Mouse (Mus musculus) brain, embryonic 18.5 days (tissue): ENCODE results near the gene Fam76a.

Experiments used
- DNase-seq: peaks from one replicate; pipeline ENCODE4 v3.0.0-alpha.2; 2012; ENCODE audit warnings: low read depth, low spot score

Fam76a gene

DNA sequence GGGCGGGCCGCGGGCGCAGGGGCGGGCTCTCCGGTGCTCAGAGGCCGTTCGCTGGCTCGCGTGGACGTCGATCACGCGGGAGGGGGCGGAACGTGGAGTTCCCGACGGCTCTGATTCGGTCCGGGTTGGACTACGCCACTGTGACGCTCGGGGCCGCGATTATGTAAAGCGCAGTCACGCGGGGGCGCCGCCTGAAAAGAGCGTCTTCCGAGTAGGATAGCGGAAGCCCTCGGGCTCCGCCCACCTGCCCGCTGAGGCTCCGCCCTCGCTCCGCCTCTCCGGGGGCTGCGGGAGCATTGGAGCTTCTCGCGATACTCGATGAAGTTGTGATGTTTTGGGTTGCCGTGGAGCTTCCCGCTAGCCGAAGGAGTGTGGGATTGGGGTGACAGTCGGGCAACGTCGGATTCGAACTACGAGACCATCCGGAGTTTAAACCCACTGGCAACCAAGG lies at the start of gene Fam76a:
TSS of gene Fam76a (minus strand) at position 1 of the 451 bp plus-strand sequence.
- DNase-seq: peak; percentile 99

DNA sequence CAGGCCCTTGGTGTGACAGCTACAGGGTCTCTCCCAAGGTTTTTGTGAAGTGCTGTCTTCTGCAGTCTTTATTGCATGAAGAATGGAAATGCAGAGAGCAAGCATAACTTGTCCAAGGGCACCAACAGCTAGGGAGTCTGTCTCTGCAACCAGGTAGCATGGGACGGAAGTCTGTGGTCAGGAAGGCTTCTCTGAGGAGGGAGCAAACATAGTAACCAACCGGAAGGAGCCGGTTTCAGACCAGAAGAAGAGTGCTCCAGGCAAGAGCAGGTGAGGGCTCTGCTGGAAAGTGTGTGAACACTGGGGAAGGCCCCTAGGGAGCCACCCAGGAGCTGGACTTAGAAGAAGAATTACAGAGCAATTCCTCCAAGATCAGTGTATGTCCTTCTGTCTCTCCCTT lies 49.7 kb upstream of the Fam76a start:
- no peak for DNase-seq

DNA sequence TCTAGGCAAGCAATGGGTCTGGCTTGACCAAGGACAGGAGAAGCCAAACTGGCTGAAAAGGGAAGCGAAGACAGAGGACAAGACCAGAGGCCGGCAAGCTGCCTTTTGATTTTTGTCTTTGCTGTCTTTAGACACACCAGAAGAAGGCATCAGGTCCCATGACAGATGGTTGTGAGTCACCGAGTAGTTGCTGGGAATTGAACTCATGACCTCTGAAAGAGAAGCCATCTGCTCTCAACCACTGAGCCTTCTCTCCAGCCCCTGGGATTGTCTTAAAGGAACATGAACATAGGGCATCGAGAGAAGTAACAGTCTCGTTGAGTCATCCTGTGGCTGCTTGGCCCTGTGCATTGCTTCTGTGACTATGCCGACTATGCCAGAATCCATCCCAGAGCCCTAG lies 49.2 kb upstream of the Fam76a start:
- DNase-seq: no peak

DNA sequence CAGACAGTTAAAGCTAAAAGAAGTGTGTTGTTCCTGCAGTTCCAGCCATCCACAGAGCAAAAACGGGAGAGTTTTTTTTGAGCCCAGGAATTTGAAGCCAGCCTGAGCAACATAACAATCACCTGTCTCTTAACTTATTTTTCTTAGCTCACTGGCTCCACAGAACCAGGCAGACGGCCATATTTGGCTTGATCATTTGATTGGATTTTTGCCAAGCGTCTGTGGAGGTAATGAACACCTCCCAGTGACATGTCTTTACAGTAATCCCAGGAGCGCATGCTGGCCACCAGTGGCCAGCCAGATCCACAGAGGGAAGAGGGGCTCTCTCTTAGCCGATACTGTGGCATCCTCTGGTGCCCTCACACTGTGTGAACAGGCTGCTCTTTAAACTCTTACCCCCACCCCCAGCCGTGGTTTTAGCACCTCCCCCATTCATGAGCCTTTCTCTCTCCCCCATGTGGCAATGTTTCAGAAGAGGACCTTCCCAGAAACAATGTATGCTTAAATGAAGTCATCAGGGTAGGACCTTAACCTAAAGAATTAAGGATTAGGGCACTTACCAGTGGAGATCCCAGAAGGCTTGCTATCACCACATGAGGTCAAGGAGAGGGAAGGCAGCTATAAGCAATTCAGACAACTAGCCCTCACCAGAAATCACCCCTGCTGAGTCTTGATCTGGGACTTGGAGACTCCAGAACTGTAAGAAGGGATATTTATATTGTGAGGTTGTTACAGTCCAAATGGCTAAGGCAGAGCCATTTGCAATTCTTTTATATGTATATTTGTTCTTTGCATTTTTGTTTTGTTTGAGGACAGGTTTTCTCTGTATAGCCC lies 46.0 kb upstream of the Fam76a start:
- DNase-seq: no peak

DNA sequence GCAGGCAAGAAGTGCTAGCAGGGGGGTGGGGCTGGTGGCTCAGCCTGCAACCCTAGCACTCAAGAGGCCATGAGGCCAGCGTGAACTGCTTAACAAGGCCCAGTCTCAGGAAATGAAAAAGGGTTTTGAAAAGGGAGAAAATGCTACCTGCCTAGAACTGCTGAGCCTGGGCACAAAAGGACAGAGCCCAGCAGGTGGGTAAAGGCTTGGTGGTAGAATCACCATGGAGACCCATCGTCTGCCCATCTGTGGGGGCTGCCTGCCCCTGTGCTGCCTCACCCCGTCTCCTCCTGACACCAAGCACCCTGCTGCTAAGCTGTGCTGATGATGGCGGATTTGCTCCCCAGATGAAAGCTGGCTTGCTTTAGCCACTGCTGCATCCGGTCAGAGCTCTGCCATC lies 42.1 kb upstream of the Fam76a start:
- DNase-seq: no peak

DNA sequence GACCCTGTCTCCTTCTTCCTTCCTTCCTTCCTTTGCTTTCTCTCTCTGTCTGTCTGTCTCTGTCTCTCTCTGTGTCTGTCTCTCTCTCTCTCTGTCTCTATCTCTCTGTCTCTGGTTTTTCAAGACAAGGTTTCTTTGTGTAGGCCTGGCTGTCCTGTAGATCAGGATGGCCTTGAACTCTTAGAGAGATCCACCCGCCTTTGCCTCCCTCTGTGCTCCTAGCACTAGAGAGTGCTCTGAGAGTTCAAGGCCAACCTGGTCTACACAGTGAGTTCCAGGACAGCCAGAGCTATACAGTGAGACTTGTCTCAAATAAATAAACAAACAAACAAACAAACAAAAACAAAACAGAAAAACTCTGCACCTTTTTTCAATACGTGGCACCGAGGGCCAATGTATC lies 41.7 kb upstream of the Fam76a start:
- DNase-seq: no peak

DNA sequence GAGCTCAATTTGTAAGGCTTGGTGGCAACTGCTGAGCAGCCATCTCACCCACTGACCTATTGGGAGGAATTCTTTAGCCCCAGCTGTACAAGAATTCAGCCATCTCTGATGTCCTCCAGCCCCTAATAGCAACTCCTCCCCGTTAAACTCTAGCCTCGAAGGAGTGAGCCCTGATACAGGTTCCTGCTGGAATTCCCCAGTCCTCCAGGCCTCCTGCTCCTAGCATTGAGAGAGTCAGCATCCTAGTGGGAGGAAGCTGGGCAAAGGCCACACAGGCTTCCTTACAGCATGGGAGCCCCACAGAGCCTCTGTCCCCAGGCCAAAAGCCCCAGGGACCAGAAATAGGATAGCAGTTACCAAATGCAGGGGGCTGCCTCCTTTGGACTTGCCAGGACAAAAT lies 41.1 kb upstream of the Fam76a start:
- DNase-seq: no peak

DNA sequence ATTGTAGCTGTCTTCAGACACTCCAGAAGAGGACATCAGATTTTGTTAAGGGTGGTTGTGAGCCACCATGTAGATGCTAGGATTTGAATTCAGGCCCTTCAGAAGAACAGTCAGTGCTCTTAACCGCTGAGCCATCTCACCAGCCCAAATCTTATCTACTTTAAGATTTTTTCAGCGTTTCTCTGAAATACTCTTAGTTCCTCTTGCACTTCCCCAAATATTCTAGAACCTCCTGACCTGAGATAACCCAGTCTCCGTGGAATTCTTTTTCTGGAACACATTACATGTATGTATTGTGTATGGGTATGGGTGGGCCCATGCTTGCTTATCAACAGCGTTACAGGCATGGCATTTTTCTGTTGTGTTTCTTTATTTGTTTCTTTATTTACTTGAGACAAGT lies 40.3 kb upstream of the Fam76a start:
- no peak for DNase-seq

DNA sequence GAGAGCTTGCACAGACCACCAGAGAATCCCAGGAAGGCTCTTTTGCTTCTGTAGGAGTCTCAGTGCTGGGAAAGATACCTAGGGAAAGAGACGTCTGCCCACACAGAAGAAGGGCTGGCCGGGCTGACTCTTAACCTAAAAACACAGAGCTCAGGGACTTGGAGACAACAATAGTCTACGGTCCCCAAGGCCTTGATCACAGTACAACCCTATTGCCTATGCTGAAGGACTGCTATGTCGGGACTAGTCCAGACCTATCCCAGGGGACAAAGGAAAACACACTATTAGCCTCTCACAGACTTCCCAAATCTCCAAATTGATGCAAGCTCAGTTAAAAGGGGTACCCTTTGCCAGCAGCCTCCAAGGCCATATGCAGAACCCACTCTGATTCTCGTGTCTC lies 39.5 kb upstream of the Fam76a start:
- no peak for DNase-seq

DNA sequence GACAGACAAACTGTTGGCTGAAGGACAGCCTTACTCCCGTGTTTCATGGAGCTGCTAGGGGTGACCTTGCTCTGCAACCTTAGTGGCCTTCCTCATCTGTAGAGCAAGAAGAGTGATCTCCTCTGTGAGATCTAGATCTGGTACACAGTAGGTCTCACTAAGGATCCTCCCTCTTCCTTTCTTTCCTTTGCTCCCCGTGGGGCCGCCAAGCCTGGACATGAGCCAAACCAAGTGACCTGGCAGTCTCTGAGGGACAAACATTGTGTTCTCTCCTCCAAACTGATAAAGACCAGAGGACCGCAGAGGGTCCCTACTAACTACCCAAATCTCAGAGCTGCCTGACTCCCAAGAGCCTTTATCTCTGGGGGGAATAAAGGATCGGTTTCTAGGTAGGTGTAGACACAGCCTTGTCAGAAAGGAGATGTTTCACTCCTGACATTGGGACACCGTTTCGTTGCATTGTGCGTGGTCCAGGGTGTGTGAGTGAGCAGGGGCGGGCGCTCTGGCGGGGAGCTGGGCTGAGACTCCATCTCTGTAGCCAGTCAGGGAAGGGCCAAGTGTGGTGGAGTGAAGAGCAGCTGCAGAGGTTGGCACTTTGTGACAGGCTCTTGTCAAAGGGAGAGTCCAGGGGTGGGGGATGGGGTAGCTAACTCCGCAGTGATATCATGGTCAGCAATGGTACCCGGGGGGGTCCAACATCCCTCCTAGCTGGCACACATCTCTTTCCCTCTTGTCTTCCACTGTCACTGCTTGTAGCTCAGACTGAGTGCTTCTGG lies 38.7 kb upstream of the Fam76a start:
- no peak for DNase-seq

DNA sequence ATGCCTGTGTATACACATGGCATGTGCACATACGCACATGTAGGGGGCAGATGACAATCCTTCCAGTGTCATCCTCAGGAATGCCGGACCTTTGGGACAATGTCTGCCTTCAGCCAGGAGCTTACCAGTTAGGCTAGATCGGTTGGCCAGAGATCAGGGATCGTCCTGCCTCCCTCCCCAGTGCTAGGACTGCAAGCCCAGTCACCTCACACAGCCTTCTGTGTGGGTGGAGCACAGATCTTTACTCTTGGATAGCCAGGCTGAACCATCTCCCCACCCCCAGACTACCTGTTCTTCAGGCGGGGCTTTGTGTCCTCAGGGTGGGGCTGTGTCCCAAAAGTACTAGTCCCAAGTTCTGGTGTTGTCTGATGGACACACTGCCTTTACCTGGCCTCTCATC lies 38.0 kb upstream of the Fam76a start:
- DNase-seq: no peak

DNA sequence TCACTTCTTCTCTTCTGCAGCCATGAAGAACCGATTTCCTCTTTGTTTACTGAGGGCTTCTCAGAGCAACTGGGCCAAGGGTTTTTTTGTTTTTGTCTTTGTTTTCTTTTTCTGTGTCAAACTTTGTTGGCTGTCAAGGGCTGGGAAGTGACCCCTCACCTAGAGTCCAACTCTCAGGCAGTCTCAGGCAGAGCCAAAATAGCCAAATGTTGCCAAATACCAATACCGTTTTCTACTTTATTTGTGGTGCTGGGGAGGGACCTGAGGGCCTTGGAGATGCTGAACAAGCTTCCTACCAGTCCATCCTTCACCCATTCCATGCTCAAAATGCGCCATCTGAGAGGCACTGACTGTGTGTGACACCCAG lies 37.3 kb upstream of the Fam76a start:
- no peak for DNase-seq

DNA sequence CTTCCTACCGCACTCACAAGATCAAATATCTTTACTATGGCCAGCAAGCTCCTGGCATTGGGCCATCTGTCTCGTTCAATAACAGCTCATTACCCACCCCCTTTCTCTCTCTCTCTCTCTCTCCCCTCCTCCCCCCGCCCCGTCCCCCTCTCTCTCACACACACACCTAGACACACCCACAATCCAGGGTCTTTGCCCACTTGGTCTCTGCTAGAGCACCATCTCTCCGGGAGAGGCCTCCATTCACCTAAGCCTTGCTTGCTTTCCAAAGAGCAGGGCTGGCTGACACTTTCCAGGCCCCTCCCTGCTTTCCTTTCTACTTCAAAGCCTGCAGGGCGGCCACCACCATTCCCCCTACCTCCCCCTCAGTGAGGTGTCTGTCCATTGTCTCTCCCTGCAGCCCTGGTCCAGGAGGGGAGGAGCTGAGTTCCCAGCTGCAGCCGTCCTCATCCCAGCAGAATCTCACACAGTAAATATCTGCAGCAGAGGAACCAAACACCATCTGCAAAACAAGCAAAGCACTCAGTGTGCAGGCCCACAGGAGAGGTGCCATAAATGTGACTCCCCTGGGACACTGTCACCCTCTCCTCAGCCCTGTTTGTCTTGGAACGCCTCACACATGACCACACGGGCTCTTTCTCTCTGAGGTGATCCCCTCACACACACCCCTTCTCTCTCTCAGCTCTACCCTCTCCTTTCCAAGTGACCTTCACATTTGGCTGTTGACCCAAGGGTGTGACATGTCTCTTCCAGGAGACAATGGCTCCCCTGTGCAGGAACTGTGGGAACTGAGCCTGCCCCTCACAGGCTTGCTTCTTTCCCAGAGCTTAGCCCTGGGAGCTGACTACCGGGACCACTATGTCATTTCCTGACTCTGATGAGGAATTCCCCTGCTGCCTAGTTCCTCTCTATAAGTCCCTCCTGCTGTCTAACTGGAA lies 36.7 kb upstream of the Fam76a start:
- DNase-seq: no peak

DNA sequence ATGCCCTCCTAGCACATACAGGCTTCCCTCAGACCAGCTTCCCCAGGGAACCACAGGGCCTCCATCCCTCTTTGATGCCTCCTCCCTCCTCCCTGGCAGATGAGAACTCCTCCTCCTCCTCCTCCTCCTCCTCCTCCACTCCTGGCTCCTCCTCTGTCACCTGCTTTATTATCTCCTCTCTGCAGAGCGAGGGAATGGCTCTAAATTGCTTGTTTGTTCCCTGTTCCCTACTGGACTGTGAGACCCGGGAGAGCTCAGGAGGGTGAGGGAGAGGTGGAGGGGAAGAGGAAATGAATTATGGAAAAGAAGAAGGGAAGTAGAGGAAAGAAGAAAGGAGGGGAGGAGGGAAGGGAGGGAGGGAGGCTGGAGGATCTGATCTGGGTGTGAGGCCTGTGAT lies 33.0 kb upstream of the Fam76a start:
- no peak for DNase-seq

DNA sequence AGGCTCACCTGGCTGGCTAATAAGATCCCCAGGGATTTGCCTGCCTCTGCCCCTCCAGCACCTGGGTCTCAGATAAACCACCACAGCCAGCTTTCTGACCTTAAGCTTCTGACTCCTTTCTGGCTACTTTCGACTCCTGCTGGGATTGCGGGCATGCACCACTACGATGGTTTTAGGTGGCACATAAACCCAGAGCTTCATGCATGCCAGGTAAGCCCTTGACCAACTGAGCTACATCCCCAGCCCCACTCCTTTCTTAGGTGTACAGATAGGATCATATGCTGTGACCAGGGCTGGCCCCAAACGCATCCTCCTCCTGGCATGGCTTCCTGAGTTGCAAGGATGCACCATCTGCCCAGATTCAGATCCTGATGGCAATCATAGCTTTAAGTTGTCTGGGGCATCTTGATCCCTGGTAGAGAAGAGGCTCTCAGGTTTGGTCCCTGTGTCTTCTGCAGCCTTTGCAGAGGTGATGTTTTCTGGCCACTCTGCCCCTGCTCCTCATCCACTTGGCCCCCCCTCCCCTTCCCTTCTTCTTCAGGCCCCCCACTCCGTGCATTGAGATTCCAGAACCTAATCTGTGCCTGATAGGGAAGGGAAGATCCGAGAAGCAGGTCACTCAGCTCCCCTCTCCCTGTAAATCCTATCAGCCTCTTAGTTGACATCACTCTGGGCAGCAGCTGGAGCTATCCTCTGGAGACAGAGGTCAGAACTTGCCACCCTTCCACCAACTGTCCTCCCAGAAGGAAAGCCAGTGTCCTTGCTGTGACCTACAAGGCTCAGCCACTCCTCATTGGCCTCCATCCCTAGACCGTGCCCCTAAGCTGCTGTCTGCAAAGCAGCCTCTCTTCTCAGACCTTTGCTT lies 32.4 kb upstream of the Fam76a start:
- no peak for DNase-seq

DNA sequence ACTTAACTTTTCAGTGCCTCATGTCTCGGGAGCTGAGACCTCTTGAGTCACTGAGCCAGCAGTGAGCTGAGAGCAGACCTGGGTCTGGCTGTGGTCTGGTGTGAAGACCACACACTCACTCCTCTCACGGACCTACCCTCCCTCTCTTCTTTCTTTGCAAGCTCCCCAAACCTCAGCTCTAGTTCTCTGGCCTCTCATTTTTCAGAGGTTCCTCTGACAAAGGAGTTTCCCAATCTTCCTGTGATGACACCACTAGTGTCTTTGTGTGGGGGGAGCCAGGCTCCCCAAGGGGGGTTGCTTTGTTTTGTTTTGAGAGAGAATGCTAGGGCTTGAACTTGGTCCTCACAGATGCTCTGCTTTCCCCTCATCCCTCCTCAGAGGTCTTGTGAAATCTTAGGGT lies 28.6 kb upstream of the Fam76a start:
- no peak for DNase-seq

DNA sequence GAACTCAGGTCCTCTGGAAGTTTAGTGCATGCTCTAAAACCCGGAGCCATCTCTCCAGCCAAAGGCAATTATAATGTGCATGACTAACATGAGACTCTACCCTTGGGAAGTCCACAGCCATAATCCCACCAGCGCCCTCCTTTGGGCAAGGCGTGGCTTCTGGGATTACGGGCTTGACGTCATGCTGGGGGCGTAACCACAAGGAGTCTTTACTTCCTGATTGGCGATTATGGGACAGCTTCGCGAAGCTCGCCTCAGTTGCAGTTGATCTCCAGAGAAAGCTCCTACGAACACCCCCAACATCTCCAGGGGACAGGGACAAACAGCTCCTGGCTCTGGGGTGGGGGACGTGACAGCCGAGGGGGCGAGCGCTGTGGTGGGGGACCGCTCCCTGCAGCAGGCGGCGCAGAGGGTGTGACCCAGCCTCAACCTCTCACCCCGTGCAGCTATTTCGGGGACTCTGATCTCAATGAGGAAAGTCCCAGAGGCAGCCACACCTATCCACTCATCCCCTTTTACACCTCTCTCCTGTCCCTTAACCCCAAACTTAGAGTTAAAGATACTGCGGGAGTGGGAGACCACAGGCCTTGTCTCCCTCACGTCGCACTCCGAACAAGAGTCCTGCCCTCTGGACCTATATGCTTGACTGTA lies 27.6 kb upstream of the Fam76a start:
- DNase-seq: no peak

DNA sequence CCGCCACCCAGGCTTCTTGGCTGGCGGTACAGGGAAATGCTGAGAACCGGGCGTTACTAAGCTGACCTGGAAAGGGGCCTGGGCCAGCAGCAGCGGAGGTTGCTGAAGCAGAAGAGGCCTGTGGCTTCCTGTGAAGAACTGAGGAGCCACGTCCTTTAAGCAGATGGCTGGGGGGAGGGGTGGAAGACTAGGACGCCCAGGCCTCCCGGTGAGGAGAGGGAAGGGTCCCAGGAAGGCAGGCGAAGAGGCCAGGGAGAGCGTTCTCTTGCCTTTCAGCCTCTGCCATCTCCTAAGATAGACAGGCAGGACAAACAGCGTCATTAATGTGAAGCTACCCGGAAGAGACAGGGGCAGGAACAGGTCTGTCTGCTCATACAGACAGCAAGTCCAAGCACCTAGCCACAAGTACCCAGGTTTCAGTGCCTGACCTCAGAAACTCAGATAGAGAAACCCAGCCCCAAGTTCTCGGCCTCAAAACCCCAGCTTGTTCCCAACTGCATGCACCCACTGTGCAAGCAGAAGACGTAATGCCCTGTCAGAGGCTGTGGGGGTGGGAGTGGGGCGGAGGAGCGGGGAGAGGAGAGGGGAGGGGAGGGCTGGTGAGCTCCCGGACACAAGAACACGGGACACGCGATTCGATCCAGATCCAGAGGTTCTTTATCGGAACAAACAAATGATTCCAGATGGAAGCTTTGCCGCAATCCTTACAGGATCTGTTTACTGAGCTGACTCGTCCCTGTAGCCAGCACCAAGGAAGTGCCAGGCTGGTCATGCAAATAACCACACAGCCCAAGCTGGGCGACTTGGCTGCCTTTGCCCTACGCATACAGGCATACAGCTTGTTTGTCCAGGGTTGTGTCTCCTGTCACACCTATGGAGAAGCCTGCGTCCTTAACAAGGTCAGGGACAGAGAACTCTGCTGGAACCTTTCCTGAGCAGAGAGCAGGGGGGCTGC lies 24.0 kb upstream of the Fam76a start:
- DNase-seq: no peak
